Mouse (Mus musculus): Measurements from ENCODE around the gene Napa. TPM values are rescaled to one million over a fixed set of nuclear protein-coding genes. Genes with fewer than 3 reads are reported as not detected.
A peak's percentile ranks its signal among the peaks of the same experiment; 100 is the strongest.

Napa gene
- polyA plus RNA-seq, 1 experiment from 2014 or later, result 203 TPM

DNA sequence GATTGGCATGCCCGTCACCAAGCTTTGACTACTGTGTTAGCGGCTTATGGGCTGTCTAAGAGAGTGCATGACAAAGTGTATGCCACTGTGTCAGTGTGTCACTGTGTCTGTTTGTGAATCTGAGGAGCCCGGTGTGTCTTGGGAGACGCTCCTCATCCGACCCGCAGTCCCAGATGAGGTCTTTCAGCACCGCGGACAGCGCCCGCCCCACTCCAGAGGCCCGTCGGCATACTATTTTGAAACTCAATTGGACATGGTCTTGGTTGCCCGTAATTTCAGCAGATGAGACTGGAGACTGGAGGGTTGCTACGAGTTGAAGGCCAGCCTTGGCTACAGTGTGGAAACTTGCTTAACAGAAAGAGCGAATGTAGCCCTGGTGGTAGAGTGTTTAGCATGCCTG lies 49.4 kb downstream of the Napa start:
- H3K9me3 ChIP-seq (replicated peaks), result no peaks in the 10 kb centered on the region
- 12% methylated on average over 15 of the region's 15 CpGs for WGBS
- H3K36me3 ChIP-seq, result no peaks in the 10 kb centered on the region
- ATAC-seq (replicated peaks; ENCODE audit: low FRiP score), result no peak
- H3K27ac ChIP-seq, result no peak overlapping the region
- no peak overlapping the region for H3K4me2 ChIP-seq
- no peak overlapping the region for H3K4me3 ChIP-seq (replicated peaks)
- H3K9ac ChIP-seq, result no peak overlapping the region
- H3K27me3 ChIP-seq, result peaks cover 7% of the 10 kb centered on the region
- no peaks in the 10 kb centered on the region for H3K4me1 ChIP-seq

DNA sequence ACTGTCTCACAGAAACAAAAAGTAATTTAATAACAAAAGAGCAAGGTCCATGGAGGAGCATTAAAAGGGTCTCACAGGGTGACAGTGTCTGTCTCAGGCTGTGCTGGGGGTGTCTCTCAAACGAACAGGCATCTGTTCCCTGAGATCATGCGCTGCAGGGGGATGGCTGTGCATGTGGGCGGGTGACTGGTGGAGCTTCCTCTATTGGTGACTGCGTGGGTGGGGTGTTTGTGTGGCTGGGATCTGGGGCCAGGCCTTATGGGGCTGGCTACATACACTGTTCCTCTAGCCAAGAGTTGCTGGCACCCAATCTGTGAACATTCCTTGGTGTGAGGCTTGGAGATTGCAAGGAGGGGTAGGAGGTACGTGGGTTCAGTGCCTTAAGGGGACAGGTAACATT lies 51.0 kb downstream of the Napa start:
- Histone ChIP-seq H3K9ac (no peak overlapping the region), H3K4me1 (no peaks in the 10 kb centered on the region), H3K4me3 (replicated peaks) (no peak overlapping the region), H3K9me3 (replicated peaks) (no peaks in the 10 kb centered on the region), H3K27ac (no peak overlapping the region), H3K27me3 (peaks cover 7% of the 10 kb centered on the region), H3K36me3 (no peaks in the 10 kb centered on the region), H3K4me2 (no peak overlapping the region)
- no peak for ATAC-seq (replicated peaks; ENCODE audit: low FRiP score)
- WGBS, result 55% methylated on average over 5 of the region's 5 CpGs

DNA sequence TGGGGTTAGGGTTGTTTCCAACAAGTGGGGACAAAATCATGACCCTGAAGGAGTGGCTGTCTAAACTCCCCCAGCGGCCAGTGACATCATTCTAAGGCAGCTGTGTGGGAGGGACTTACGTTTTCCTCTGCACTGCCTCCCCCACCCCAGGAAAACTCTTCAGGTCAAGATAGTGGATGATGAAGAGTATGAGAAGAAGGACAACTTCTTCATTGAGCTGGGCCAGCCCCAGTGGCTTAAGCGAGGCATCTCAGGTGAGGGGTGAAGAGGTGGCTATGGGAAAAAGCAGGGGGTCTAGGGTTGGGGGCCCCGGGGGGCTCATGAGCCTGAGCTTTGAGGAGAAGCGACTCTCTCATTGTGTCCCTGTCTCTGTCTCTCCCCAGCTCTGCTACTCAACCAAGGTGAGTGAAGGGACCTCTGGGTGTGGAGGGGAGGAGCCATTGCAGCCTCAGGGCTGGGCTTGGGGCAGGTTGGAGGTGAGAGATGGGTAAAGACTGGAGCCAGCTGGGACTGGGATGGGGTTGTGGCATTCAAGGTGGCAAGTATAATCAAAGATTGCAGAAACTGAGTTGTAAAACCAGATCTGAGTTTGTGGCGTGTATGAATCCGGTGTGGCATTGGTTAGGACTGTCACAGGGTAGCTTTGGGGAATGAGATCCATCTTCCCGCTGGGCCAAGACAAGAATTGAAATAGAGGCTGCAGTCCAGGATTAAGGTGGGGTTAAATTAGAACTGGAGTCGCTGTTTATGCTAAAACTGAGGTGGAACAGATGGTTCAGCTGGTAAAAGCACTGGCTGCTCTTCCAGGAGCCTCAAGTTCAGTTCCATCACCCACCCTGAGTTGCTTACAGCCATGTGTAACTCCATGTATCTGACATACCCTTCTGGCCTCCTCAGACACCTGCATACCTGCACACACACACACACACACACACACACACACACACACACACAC lies 52.2 kb downstream of the Napa start:
- 73% methylated on average over 9 of the region's 9 CpGs for WGBS
- Histone ChIP-seq H3K27ac (no peak overlapping the region), H3K36me3 (no peaks in the 10 kb centered on the region), H3K4me3 (replicated peaks) (no peak overlapping the region), H3K9ac (no peak overlapping the region), H3K9me3 (replicated peaks) (no peaks in the 10 kb centered on the region), H3K4me2 (no peak overlapping the region), H3K4me1 (no peaks in the 10 kb centered on the region), H3K27me3 (peaks cover 7% of the 10 kb centered on the region)
- ATAC-seq (replicated peaks; ENCODE audit: low FRiP score), result no peak

DNA sequence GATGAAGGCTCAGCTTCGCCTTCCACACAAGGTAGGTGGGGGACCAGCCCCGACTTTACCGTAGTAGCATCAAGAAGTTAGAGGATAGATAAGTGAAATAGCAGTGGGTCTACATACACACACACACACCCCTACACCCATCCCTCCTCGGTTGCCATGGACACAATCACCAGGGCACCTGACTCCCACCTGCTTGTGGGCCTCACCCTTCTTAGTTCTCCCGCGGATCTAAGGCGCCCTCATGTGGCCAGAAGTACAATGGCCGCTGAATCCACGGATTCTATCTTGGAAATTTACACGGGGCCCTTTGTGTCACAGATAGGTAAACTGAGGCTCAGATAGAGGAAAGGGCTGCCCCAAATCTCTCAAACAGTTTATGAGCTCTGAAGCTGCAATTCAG lies 55.3 kb downstream of the Napa start:
- peaks cover under 1% of the 10 kb centered on the region; the same call in 1 of the 2 replicates for H3K4me1 ChIP-seq
- WGBS, result 17% methylated on average over 10 of the region's 10 CpGs
- no peak overlapping the region for H3K27ac ChIP-seq
- H3K36me3 ChIP-seq, result no peaks in the 10 kb centered on the region
- peak; percentile 87 for ATAC-seq (replicated peaks; ENCODE audit: low FRiP score)
- no peak overlapping the region for H3K4me3 ChIP-seq (replicated peaks)
- no peak overlapping the region for H3K9ac ChIP-seq
- no peak overlapping the region for H3K4me2 ChIP-seq
- peaks cover 6% of the 10 kb centered on the region for H3K27me3 ChIP-seq
- no peaks in the 10 kb centered on the region for H3K9me3 ChIP-seq (replicated peaks)

DNA sequence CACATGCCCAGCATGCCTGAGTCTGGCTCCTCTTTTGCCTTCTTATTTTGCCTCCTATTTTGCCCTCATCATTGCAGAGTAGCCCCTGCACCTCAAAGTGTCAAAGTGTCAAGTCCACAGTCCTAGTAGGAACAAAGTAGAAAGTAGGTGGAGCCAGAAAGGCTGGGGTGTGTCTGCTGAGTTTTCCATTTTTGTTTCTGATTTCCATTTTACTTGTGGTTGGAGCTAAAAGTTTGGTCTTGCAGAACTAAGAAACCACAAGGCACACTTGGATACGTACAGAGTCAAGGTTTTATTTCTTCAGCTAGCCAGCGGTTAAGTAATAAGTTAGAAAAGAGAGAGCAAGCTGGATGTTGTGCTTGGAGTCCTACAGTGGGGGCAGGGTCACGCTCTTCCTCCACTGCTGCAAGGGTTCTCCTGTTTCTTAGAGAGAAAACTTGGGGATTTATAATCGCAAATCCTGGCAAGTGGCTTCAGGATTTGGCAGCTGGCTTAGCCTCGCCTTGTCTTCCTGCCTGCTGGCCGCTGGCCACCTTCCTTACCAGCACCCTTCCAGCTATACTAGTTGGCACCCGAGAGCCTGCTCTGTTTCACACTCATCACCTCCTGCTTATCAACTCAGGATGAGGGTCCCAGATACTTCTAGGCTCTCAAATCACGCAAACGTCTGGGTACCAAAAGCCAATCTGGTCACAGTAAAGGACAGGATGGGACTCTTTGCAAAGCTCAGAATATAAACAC lies 57.0 kb downstream of the Napa start:
- Histone ChIP-seq H3K4me3 (replicated peaks) (no peak overlapping the region), H3K27me3 (peaks cover 24% of the 10 kb centered on the region), H3K36me3 (no peaks in the 10 kb centered on the region), H3K4me1 (peaks cover 8% of the 10 kb centered on the region; the same call in 1 of the 2 replicates), H3K9me3 (replicated peaks) (no peaks in the 10 kb centered on the region), H3K27ac (no peak overlapping the region), H3K4me2 (no peak overlapping the region), H3K9ac (no peak overlapping the region)
- 63% methylated on average over 9 of the region's 9 CpGs for WGBS
- no peak for ATAC-seq (replicated peaks; ENCODE audit: low FRiP score)

DNA sequence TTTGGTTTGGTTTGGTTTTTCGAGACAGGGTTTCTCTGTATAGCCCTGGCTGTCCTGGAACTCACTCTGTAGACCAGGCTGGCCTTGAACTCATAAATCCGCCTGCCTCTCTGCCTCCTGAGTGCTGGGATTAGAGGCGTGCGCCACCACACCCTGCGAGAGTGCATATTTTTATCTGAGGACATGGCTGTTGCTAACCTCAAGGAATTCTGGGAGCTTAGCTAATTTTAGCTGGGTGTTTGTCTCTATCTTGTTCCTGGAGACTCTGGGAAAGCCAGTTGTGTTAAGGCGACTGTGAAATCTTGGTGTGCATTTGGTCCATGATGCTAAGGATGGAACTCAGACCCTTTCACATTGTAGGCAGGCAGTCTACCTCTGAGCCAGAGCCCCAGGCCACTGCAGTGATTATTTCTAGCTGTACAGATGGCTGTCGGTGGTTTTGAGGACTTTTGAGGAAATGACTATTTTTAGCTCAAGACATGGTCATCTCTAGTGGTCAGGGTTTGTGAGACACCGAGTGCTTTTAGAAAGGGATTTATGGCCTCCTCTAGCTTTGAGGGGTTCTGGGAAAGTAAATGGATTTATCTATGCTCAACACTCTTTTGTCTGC lies 58.0 kb downstream of the Napa start:
- H3K9ac ChIP-seq, result no peak overlapping the region

DNA sequence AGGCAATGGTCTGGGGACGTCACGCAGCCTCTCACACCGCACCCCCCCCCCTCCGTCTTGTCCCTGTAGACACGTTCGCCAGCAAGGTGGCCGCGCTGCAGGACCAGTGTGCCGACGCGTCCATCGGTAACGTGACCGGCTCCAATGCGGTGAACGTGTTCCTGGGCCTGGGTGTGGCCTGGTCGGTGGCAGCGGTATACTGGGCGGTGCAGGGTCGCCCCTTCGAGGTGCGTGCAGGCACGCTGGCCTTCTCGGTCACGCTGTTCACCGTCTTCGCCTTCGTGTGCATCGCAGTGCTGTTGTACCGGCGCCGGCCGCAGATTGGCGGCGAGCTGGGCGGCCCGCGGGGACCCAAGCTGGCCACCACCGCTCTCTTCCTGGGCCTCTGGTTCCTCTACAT lies 60.5 kb downstream of the Napa start:
- Histone ChIP-seq H3K36me3 (no peaks in the 10 kb centered on the region), H3K4me2 (peak overlapping the region; percentile 54), H3K27ac (no peak overlapping the region), H3K27me3 (peaks cover 28% of the 10 kb centered on the region), H3K4me3 (replicated peaks) (no peak overlapping the region; the same call in 1 of the 2 replicates), H3K9ac (no peak overlapping the region), H3K9me3 (replicated peaks) (no peaks in the 10 kb centered on the region), H3K4me1 (peaks cover 8% of the 10 kb centered on the region; the same call in 1 of the 2 replicates)
- 0 out of 2 replicates have a peak, but pooled peaks have one; percentile 15 for ATAC-seq (replicated peaks; ENCODE audit: low FRiP score)
- 6% methylated on average over 39 of the region's 39 CpGs for WGBS

More for the DNA sequence above, 58.0 kb downstream of the Napa start:
- 67% methylated on average over 8 of the region's 8 CpGs for WGBS
- no peak overlapping the region for H3K4me2 ChIP-seq
- no peak overlapping the region for H3K4me3 ChIP-seq (replicated peaks)
- no peaks in the 10 kb centered on the region for H3K36me3 ChIP-seq
- H3K27ac ChIP-seq, result peak overlapping the region; percentile 18; the same call in 1 of the 2 replicates
- peaks cover 8% of the 10 kb centered on the region; the same call in 1 of the 2 replicates for H3K4me1 ChIP-seq
- no peak for ATAC-seq (replicated peaks; ENCODE audit: low FRiP score)
- H3K27me3 ChIP-seq, result peaks cover 28% of the 10 kb centered on the region
- H3K9me3 ChIP-seq (replicated peaks), result no peaks in the 10 kb centered on the region

DNA sequence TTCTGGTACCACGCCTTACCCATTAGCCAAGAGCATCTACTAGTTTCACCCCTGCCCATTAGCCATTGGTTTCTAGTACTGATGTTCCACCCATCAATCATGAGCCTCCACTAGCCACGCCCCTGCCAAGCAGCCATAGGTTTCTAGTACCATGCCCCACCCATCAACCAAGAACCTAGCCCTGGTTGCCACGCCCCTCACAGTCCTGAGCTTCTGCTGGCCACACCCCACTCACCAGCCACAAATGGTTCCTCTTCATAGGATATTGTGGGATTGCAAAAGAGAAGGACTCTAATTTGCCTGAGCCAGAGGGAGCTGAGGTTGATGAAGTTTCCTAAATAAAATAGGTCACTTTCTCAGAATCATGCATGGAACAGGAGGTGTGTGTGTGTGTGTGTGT lies 62.4 kb downstream of the Napa start:
- Histone ChIP-seq H3K4me2 (no peak overlapping the region), H3K9ac (no peak overlapping the region), H3K27ac (no peak overlapping the region), H3K4me3 (replicated peaks) (no peak overlapping the region), H3K36me3 (no peaks in the 10 kb centered on the region), H3K27me3 (peaks cover 28% of the 10 kb centered on the region), H3K9me3 (replicated peaks) (no peaks in the 10 kb centered on the region), H3K4me1 (peaks cover 8% of the 10 kb centered on the region; the same call in 1 of the 2 replicates)
- no peak for ATAC-seq (replicated peaks; ENCODE audit: low FRiP score)
- 65% methylated on average over 3 of the region's 3 CpGs for WGBS

DNA sequence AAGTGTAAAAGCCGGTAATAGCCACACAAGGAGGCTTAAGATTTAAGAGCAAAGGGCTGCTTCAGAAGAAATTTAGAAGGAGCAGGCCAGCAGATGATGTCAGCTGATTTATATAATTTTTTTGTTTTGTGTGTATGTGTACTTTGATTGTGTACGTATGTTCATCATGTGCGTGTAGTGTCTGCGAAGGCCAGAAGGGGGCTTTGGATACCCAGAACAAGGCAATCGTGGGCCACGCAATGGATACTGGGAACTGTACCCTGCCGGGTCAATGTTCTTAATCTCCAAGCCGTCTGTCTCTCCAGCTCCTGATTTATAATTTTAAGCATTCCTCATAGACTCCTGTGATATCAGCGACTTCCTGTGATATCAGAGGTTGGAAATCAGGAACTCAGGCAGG lies 63.0 kb downstream of the Napa start:
- Histone ChIP-seq H3K9ac (no peak overlapping the region), H3K4me3 (replicated peaks) (no peak overlapping the region), H3K36me3 (no peaks in the 10 kb centered on the region), H3K27me3 (peaks cover 28% of the 10 kb centered on the region), H3K27ac (no peak overlapping the region), H3K9me3 (replicated peaks) (no peaks in the 10 kb centered on the region), H3K4me2 (no peak overlapping the region), H3K4me1 (peaks cover 8% of the 10 kb centered on the region; the same call in 1 of the 2 replicates)
- 88% methylated on average over 9 of the region's 9 CpGs for WGBS
- no peak for ATAC-seq (replicated peaks; ENCODE audit: low FRiP score)

DNA sequence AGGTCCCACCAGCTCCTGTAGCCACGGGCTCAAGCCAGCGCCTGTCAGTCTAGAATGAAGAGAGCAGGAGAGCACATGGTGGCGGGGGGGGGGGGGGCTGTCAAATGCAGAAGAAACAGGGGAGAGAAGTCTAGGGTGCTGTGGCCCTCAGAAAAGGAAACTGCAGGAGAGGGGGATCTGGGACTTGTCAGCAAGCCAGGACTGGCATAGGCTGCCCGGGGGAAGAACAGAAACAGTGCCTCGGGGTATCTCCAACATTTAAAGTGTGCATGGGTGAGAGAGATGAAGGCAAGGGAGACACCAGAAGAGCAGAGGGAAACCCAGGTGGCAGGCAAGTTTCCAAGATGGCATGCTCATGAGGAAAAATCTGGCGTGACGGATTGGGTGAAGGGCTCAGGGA lies 63.8 kb downstream of the Napa start:
- H3K9ac ChIP-seq, result no peak overlapping the region
- 79% methylated on average over 7 of the region's 7 CpGs for WGBS
- peaks cover 28% of the 10 kb centered on the region for H3K27me3 ChIP-seq
- no peak overlapping the region for H3K27ac ChIP-seq
- peaks cover 8% of the 10 kb centered on the region; the same call in 1 of the 2 replicates for H3K4me1 ChIP-seq
- no peaks in the 10 kb centered on the region for H3K9me3 ChIP-seq (replicated peaks)
- no peak overlapping the region for H3K4me2 ChIP-seq
- H3K4me3 ChIP-seq (replicated peaks), result no peak overlapping the region
- H3K36me3 ChIP-seq, result no peaks in the 10 kb centered on the region
- ATAC-seq (replicated peaks; ENCODE audit: low FRiP score), result no peak
